Mouse (Mus musculus) hindbrain, embryonic 15.5 days (tissue): Measurements from ENCODE around the gene Gm42688. TPM values are rescaled to one million over a fixed set of nuclear protein-coding genes. Genes with fewer than 3 reads are reported as not detected.

ENCODE experiments used
- ATAC-seq: fragments of 200-750 bp; cut with Nextera tagmentation; 2 replicates; pipeline ENCODE4 v1.8.0; 2017; ENCODE audit warnings: low read depth, moderate number of reproducible peaks, moderate TSS enrichment; ENCODE audit not compliant: low FRiP score
- H3K27ac ChIP-seq: fragments of 300-500 bp; sonication (generic); replicated peaks from 2 replicates; pipeline ENCODE4 v1.5.1; 2015; ENCODE audit warnings: mild to moderate bottlenecking, inconsistent platforms
- H3K27me3 ChIP-seq: fragments of 300-500 bp; sonication (generic); 2 replicates; pipeline ENCODE4 v1.6.1; 2015; ENCODE audit warnings: control low read depth, inconsistent platforms
- H3K36me3 ChIP-seq: fragments of 300-500 bp; sonication (generic); 2 replicates; pipeline ENCODE4 v1.6.1; 2015; ENCODE audit warnings: control low read depth, inconsistent platforms
- H3K4me1 ChIP-seq: fragments of 300-500 bp; sonication (generic); replicated peaks from 2 replicates; pipeline ENCODE4 v1.6.1; 2015; ENCODE audit warnings: control low read depth, inconsistent platforms
- H3K4me2 ChIP-seq: fragments of 300-500 bp; sonication (generic); 2 replicates; pipeline ENCODE4 v1.6.1; 2015; ENCODE audit warnings: moderate library complexity, mild to moderate bottlenecking, inconsistent platforms
- H3K4me3 ChIP-seq: fragments of 300-500 bp; sonication (generic); 2 replicates; pipeline ENCODE4 v1.5.1; 2015; ENCODE audit warnings: mild to moderate bottlenecking, inconsistent platforms
- H3K9ac ChIP-seq: fragments of 300-500 bp; sonication (generic); 2 replicates; pipeline ENCODE4 v1.6.1; 2015; ENCODE audit warnings: inconsistent platforms
- H3K9me3 ChIP-seq: fragments of 300-500 bp; sonication (generic); 2 replicates; pipeline ENCODE4 v1.6.1; 2016; ENCODE audit warnings: control low read depth, inconsistent platforms
- WGBS: fragments of 180-500 bp; shearing (Covaris S2); methylation state at CpG from one replicate; pipeline ENCODE4 v1.1.7; 2015; 5-methylcytosine and 5-hydroxymethylcytosine counted together
- polyA plus RNA-seq: library from polyadenylated mRNA; unstranded; fragments of >200 nt; fragmentation: Nextera tagmentation; extraction: Ambion mirVana; gene quantifications from 2 replicates; pipeline ENCODE4 v1.2.1, GENCODE M21; 2015

The Gm42688 gene
- polyA plus RNA-seq, 1 experiment from 2014 or later: 6.0 TPM

GRCm38 (mm10) chr6:83136881-83137575 is 35.6 kb downstream of the Gm42688 start:
- peak; percentile 72; the same call in 1 of the 2 replicates for ATAC-seq
- Histone ChIP-seq H3K27me3 (peaks cover 19% of the 10 kb centered on the region), H3K4me1 (peaks cover 37% of the 10 kb centered on the region), H3K36me3 (no peaks in the 10 kb centered on the region), H3K27ac (peak overlapping the region; percentile 89), H3K9me3 (no peaks in the 10 kb centered on the region), H3K4me3 (peak overlapping the region; percentile 34), H3K4me2 (peak overlapping the region; percentile 52), H3K9ac (peak overlapping the region; percentile 31)
- 2% methylated on average over 20 of the region's 26 CpGs for WGBS

GRCm38 (mm10) chr6:83137576-83137950 is 36.1 kb downstream of the Gm42688 start:
- peak overlapping the region; percentile 31 for H3K9ac ChIP-seq
- H3K27ac ChIP-seq: peak overlapping the region; percentile 89
- peaks cover 42% of the 10 kb centered on the region for H3K4me1 ChIP-seq
- peaks cover 19% of the 10 kb centered on the region for H3K27me3 ChIP-seq
- no peaks in the 10 kb centered on the region for H3K36me3 ChIP-seq
- 1% methylated on average over 12 of the region's 12 CpGs for WGBS
- H3K4me2 ChIP-seq: peak overlapping the region; percentile 52
- H3K9me3 ChIP-seq: no peaks in the 10 kb centered on the region
- peak; percentile 6; the same call in 1 of the 2 replicates for ATAC-seq
- H3K4me3 ChIP-seq: peak overlapping the region; percentile 34

GRCm38 (mm10) chr6:83138056-83138455 is 36.6 kb downstream of the Gm42688 start:
- no peaks in the 10 kb centered on the region for H3K36me3 ChIP-seq
- peak overlapping the region; percentile 52 for H3K4me2 ChIP-seq
- peak; percentile 7; the same call in 1 of the 2 replicates for ATAC-seq
- H3K4me3 ChIP-seq: peak overlapping the region; percentile 34
- peak overlapping the region; percentile 31 for H3K9ac ChIP-seq
- H3K4me1 ChIP-seq: peaks cover 47% of the 10 kb centered on the region
- peaks cover 19% of the 10 kb centered on the region for H3K27me3 ChIP-seq
- 2% methylated on average over 11 of the region's 11 CpGs for WGBS
- H3K9me3 ChIP-seq: no peaks in the 10 kb centered on the region
- peak overlapping the region; percentile 89 for H3K27ac ChIP-seq

- H3K27me3 ChIP-seq: peaks cover 16% of the 10 kb centered on the region
- 78% methylated on average over 8 of the region's 8 CpGs for WGBS
- no peak overlapping the region for H3K27ac ChIP-seq
- no peak overlapping the region for H3K4me3 ChIP-seq
- no peak overlapping the region for H3K4me2 ChIP-seq
- no peak for ATAC-seq
- peaks cover 48% of the 10 kb centered on the region for H3K4me1 ChIP-seq
- no peak overlapping the region for H3K9ac ChIP-seq
- no peaks in the 10 kb centered on the region for H3K9me3 ChIP-seq
- no peaks in the 10 kb centered on the region for H3K36me3 ChIP-seq
These were observed 38.6 kb downstream of the Gm42688 start for GRCm38 (mm10) chr6:83140044-83140443.

GRCm38 (mm10) chr6:83141636-83142035 is 40.2 kb downstream of the Gm42688 start:
- WGBS: 36% methylated on average over 4 of the region's 4 CpGs
- Histone ChIP-seq H3K27me3 (0 out of 2 replicates have a peak, but pooled peaks cover 4% of the 10 kb centered on the region), H3K4me2 (peak overlapping the region; percentile 84), H3K36me3 (no peaks in the 10 kb centered on the region), H3K4me1 (peaks cover 39% of the 10 kb centered on the region), H3K9ac (no peak overlapping the region), H3K9me3 (no peaks in the 10 kb centered on the region), H3K27ac (no peak overlapping the region), H3K4me3 (peak overlapping the region; percentile 38)
- no peak for ATAC-seq

- Histone ChIP-seq H3K36me3 (no peaks in the 10 kb centered on the region), H3K4me3 (peak overlapping the region; percentile 38), H3K27ac (peak overlapping the region; percentile 30; the same call in 1 of the 2 replicates), H3K27me3 (no peaks in the 10 kb centered on the region), H3K9ac (peak overlapping the region; percentile 57), H3K4me2 (peak overlapping the region; percentile 84), H3K9me3 (no peaks in the 10 kb centered on the region), H3K4me1 (peaks cover 33% of the 10 kb centered on the region)
- ATAC-seq: 0 out of 2 replicates have a peak, but pooled peaks have one; percentile 31
- WGBS: 3% methylated on average over 41 of the region's 41 CpGs
These were observed 40.9 kb downstream of the Gm42688 start for GRCm38 (mm10) chr6:83142211-83142731.

GRCm38 (mm10) chr6:83142886-83143285 is 41.5 kb downstream of the Gm42688 start:
- H3K4me3 ChIP-seq: no peak overlapping the region; the same call in none of the 2 replicates
- no peaks in the 10 kb centered on the region for H3K9me3 ChIP-seq
- peak overlapping the region; percentile 84 for H3K4me2 ChIP-seq
- H3K9ac ChIP-seq: 0 out of 2 replicates have a peak overlapping the region, but pooled peaks have one; percentile 57
- 41% methylated on average over 11 of the region's 11 CpGs for WGBS
- no peak for ATAC-seq
- no peak overlapping the region for H3K27ac ChIP-seq
- no peaks in the 10 kb centered on the region for H3K27me3 ChIP-seq
- H3K4me1 ChIP-seq: peaks cover 26% of the 10 kb centered on the region
- H3K36me3 ChIP-seq: no peaks in the 10 kb centered on the region

- H3K4me3 ChIP-seq: no peak overlapping the region
- no peak overlapping the region for H3K4me2 ChIP-seq
- ATAC-seq: no peak
- no peaks in the 10 kb centered on the region for H3K36me3 ChIP-seq
- no peaks in the 10 kb centered on the region for H3K9me3 ChIP-seq
- no peak overlapping the region for H3K9ac ChIP-seq
- 86% methylated on average over 2 of the region's 2 CpGs for WGBS
- H3K4me1 ChIP-seq: peaks cover 16% of the 10 kb centered on the region
- no peak overlapping the region for H3K27ac ChIP-seq
- H3K27me3 ChIP-seq: no peaks in the 10 kb centered on the region
These were observed 43.8 kb downstream of the Gm42688 start for GRCm38 (mm10) chr6:83145209-83145608.

GRCm38 (mm10) chr6:83145805-83146204 is 44.4 kb downstream of the Gm42688 start:
- H3K27ac ChIP-seq: no peak overlapping the region
- no peaks in the 10 kb centered on the region for H3K27me3 ChIP-seq
- H3K4me2 ChIP-seq: no peak overlapping the region
- 79% methylated on average over 9 of the region's 9 CpGs for WGBS
- H3K4me1 ChIP-seq: peaks cover 16% of the 10 kb centered on the region
- H3K4me3 ChIP-seq: no peak overlapping the region
- no peak overlapping the region for H3K9ac ChIP-seq
- no peaks in the 10 kb centered on the region for H3K9me3 ChIP-seq
- H3K36me3 ChIP-seq: no peaks in the 10 kb centered on the region
- ATAC-seq: no peak

GRCm38 (mm10) chr6:83147280-83147679 is 45.9 kb downstream of the Gm42688 start:
- WGBS: 58% methylated on average over 7 of the region's 7 CpGs
- H3K27me3 ChIP-seq: no peaks in the 10 kb centered on the region
- H3K36me3 ChIP-seq: no peaks in the 10 kb centered on the region
- peaks cover 9% of the 10 kb centered on the region for H3K4me1 ChIP-seq
- no peak overlapping the region for H3K4me3 ChIP-seq
- ATAC-seq: no peak
- H3K9ac ChIP-seq: no peak overlapping the region
- no peaks in the 10 kb centered on the region for H3K9me3 ChIP-seq
- no peak overlapping the region for H3K4me2 ChIP-seq
- H3K27ac ChIP-seq: no peak overlapping the region

- no peak overlapping the region for H3K9ac ChIP-seq
- H3K4me3 ChIP-seq: no peak overlapping the region
- H3K4me1 ChIP-seq: peaks cover 16% of the 10 kb centered on the region
- no peak overlapping the region for H3K27ac ChIP-seq
- WGBS: 30% methylated on average over 8 of the region's 8 CpGs
- H3K9me3 ChIP-seq: no peaks in the 10 kb centered on the region
- no peak for ATAC-seq
- no peak overlapping the region for H3K4me2 ChIP-seq
- no peaks in the 10 kb centered on the region for H3K36me3 ChIP-seq
- no peaks in the 10 kb centered on the region for H3K27me3 ChIP-seq
These were observed 50.3 kb downstream of the Gm42688 start for GRCm38 (mm10) chr6:83151721-83152120.

- no peak overlapping the region for H3K9ac ChIP-seq
- no peak overlapping the region for H3K4me2 ChIP-seq
- H3K4me3 ChIP-seq: no peak overlapping the region
- no peak overlapping the region for H3K27ac ChIP-seq
- H3K9me3 ChIP-seq: no peaks in the 10 kb centered on the region
- no peaks in the 10 kb centered on the region for H3K27me3 ChIP-seq
- H3K4me1 ChIP-seq: peaks cover 16% of the 10 kb centered on the region
- ATAC-seq: no peak
- WGBS: 88% methylated on average over 12 of the region's 12 CpGs
- no peaks in the 10 kb centered on the region for H3K36me3 ChIP-seq
These were observed 51.6 kb downstream of the Gm42688 start for GRCm38 (mm10) chr6:83153038-83153437.
